Comparison of ENCODE assay signal across 27 mouse cellular contexts in genomic region chr13:24151335-24151734, GRCm38 (mm10).
DNase-seq lines count a peak whose midpoint lies in the region; ATAC-seq lines count a peak whose summit lies in the region.
"Had no signal": no experiment of that assay in that cellular context is flagged by ENCODE, and none has a peak within 500 bp of the region (broad histone marks: within the 10 kb centered on the region; RNA-seq: fewer than 3 reads in every experiment).

No protein-coding gene starts in this region.

- DNase-seq in cerebellum, postnatal 10 days, result peak; percentile 26 to 36
- DNase-seq in cerebellum, adult 9-11 months, result no peak
- DNase-seq in kidney, postnatal 25 days, result no peak
- peak; percentile 80 for DNase-seq in midbrain, embryonic 11.5 days (ENCODE audit: low spot score, missing footprints)
- no peak for DNase-seq in ovary, adult 18-20 months (ENCODE audit: low spot score)
- DNase-seq: adrenal gland, adult 8-10 months; cerebellum, adult 8-10 months; forebrain, postnatal 0 days; heart, adult 2 months; heart, postnatal 4 days; kidney, postnatal 10 days; lung, embryonic 14.5 days; lung, postnatal 14 days had no signal

- H3K9me3 ChIP-seq in kidney, embryonic 14.5 days (ENCODE audit: control insufficient read depth, low read length), result no peaks in the 10 kb centered on the region
- H3K9me3 ChIP-seq in midbrain, embryonic 11.5 days (ENCODE audit: control insufficient read depth, low read length), result no peaks in the 10 kb centered on the region
- no peaks in the 10 kb centered on the region for H3K9me3 ChIP-seq in midbrain, embryonic 15.5 days
- H3K9me3 ChIP-seq in neural tube, embryonic 15.5 days (replicated peaks), result no peaks in the 10 kb centered on the region
- H3K9me3 ChIP-seq: embryonic facial prominence, embryonic 13.5 days; heart, embryonic 12.5 days; hindbrain, embryonic 15.5 days; limb, embryonic 12.5 days; liver, embryonic 15.5 days; midbrain, embryonic 12.5 days; stomach, embryonic 15.5 days had no signal

- peak; percentile 72 for ATAC-seq in kidney, embryonic 14.5 days (ENCODE audit: low FRiP score, low TSS enrichment)
- no peak for ATAC-seq in midbrain, embryonic 11.5 days (ENCODE audit: low FRiP score)
- ATAC-seq in midbrain, embryonic 15.5 days (replicated peaks), result no peak
- ATAC-seq in neural tube, embryonic 15.5 days (ENCODE audit: low FRiP score), result peak; percentile 13; the same call in 1 of the 2 replicates
- ATAC-seq: forebrain, postnatal 0 days; intestine, embryonic 16.5 days had no signal

- 44% methylated on average over 6 of the region's 6 CpGs for WGBS in kidney, embryonic 14.5 days
- WGBS in midbrain, embryonic 11.5 days, result 39% methylated on average over 6 of the region's 6 CpGs
- WGBS in midbrain, embryonic 15.5 days, result 25% methylated on average over 6 of the region's 6 CpGs
- WGBS in neural tube, embryonic 15.5 days, result 20% methylated on average over 6 of the region's 6 CpGs

- H3K4me3 ChIP-seq in kidney, embryonic 14.5 days (ENCODE audit: low read length), result no peak overlapping the region
- H3K4me3 ChIP-seq in midbrain, embryonic 11.5 days (ENCODE audit: low read depth, low read length), result no peak overlapping the region
- H3K4me3 ChIP-seq in midbrain, embryonic 15.5 days, result no peak overlapping the region
- no peak overlapping the region for H3K4me3 ChIP-seq in neural tube, embryonic 15.5 days (replicated peaks)
- H3K4me3 ChIP-seq: embryonic facial prominence, embryonic 13.5 days; heart, adult 2 months; heart, embryonic 12.5 days; hindbrain, embryonic 15.5 days; layer of hippocampus, adult 2 months; left cerebral cortex, adult 2 months; limb, embryonic 12.5 days; liver, embryonic 15.5 days; midbrain, embryonic 12.5 days; stomach, embryonic 15.5 days had no signal

- no peak overlapping the region for H3K9ac ChIP-seq in kidney, embryonic 14.5 days (ENCODE audit: low read depth, low read length)
- H3K9ac ChIP-seq in midbrain, embryonic 11.5 days (ENCODE audit: low read length), result no peak overlapping the region
- no peak overlapping the region for H3K9ac ChIP-seq in midbrain, embryonic 15.5 days
- no peak overlapping the region for H3K9ac ChIP-seq in neural tube, embryonic 15.5 days (replicated peaks)
- H3K9ac ChIP-seq: embryonic facial prominence, embryonic 13.5 days; forebrain, postnatal 0 days; heart, embryonic 12.5 days; hindbrain, embryonic 15.5 days; liver, embryonic 15.5 days; lung, embryonic 14.5 days; midbrain, embryonic 12.5 days; stomach, embryonic 15.5 days had no signal

- H3K27ac ChIP-seq in kidney, embryonic 14.5 days (ENCODE audit: low read depth, low read length), result no peak overlapping the region
- no peak overlapping the region for H3K27ac ChIP-seq in midbrain, embryonic 11.5 days (ENCODE audit: low read depth, low read length)
- H3K27ac ChIP-seq in midbrain, embryonic 15.5 days, result no peak overlapping the region
- H3K27ac ChIP-seq in neural tube, embryonic 15.5 days (replicated peaks), result no peak overlapping the region
- H3K27ac ChIP-seq: embryonic facial prominence, embryonic 13.5 days; heart, adult 2 months; hindbrain, embryonic 15.5 days; layer of hippocampus, adult 2 months; left cerebral cortex, adult 2 months; limb, embryonic 12.5 days; liver, embryonic 15.5 days; midbrain, embryonic 12.5 days; stomach, embryonic 15.5 days had no signal

- H3K27me3 ChIP-seq in kidney, embryonic 14.5 days (ENCODE audit: control insufficient read depth, insufficient read depth, low read length), result no peaks in the 10 kb centered on the region
- H3K27me3 ChIP-seq in midbrain, embryonic 11.5 days (ENCODE audit: control insufficient read depth, insufficient read depth, low read length), result no peaks in the 10 kb centered on the region
- H3K27me3 ChIP-seq in midbrain, embryonic 15.5 days (replicated peaks), result no peaks in the 10 kb centered on the region
- no peaks in the 10 kb centered on the region for H3K27me3 ChIP-seq in neural tube, embryonic 15.5 days (replicated peaks)
- H3K27me3 ChIP-seq: CH12.LX; embryonic facial prominence, embryonic 13.5 days; hindbrain, embryonic 15.5 days; limb, embryonic 12.5 days; midbrain, embryonic 12.5 days; stomach, embryonic 15.5 days had no signal

- H3K4me1 ChIP-seq in kidney, embryonic 14.5 days (ENCODE audit: control insufficient read depth, insufficient read depth, low read length), result 0 out of 2 replicates have a peak, but pooled peaks cover 5% of the 10 kb centered on the region
- no peaks in the 10 kb centered on the region for H3K4me1 ChIP-seq in midbrain, embryonic 11.5 days (ENCODE audit: control insufficient read depth, insufficient read depth, low read length)
- peaks cover 10% of the 10 kb centered on the region for H3K4me1 ChIP-seq in midbrain, embryonic 15.5 days
- peaks cover 18% of the 10 kb centered on the region for H3K4me1 ChIP-seq in neural tube, embryonic 15.5 days
- H3K4me1 ChIP-seq: stomach, embryonic 15.5 days had no signal

- no peaks in the 10 kb centered on the region for H3K36me3 ChIP-seq in kidney, embryonic 14.5 days (ENCODE audit: control insufficient read depth, insufficient read depth, low read length)
- no peaks in the 10 kb centered on the region for H3K36me3 ChIP-seq in midbrain, embryonic 11.5 days (ENCODE audit: control insufficient read depth, insufficient read depth, low read length)
- no peaks in the 10 kb centered on the region for H3K36me3 ChIP-seq in midbrain, embryonic 15.5 days (replicated peaks)
- 0 out of 2 replicates have a peak, but pooled peaks cover 4% of the 10 kb centered on the region for H3K36me3 ChIP-seq in neural tube, embryonic 15.5 days
- H3K36me3 ChIP-seq: heart, embryonic 12.5 days; hindbrain, embryonic 15.5 days; limb, embryonic 12.5 days; liver, embryonic 15.5 days; midbrain, embryonic 12.5 days; stomach, embryonic 15.5 days had no signal

- no peak overlapping the region for H3K4me2 ChIP-seq in kidney, embryonic 14.5 days (replicated peaks; ENCODE audit: low read depth, low read length)
- no peak overlapping the region for H3K4me2 ChIP-seq in midbrain, embryonic 11.5 days
- no peak overlapping the region for H3K4me2 ChIP-seq in midbrain, embryonic 15.5 days
- H3K4me2 ChIP-seq in neural tube, embryonic 15.5 days, result no peak overlapping the region
- H3K4me2 ChIP-seq: embryonic facial prominence, embryonic 13.5 days; heart, embryonic 12.5 days; hindbrain, embryonic 15.5 days; limb, embryonic 12.5 days; liver, embryonic 15.5 days; lung, embryonic 14.5 days; midbrain, embryonic 12.5 days; stomach, embryonic 15.5 days had no signal

Comparison
In these comparisons a context has a peak if more than half of its experiments do, and no peak if none do; other contexts are left out.
1. DNase-seq: peak in cerebellum, postnatal 10 days (2 of 2) and midbrain, embryonic 11.5 days (single experiment); none in cerebellum, adult 9-11 months (single experiment), kidney, postnatal 25 days (0 of 2) and ovary, adult 18-20 months (single experiment).
2. ATAC-seq: peak in kidney, embryonic 14.5 days (single experiment) and neural tube, embryonic 15.5 days (single experiment); none in midbrain, embryonic 11.5 days (single experiment) and midbrain, embryonic 15.5 days (single experiment).